Mouse (Mus musculus) liver, embryonic 18 days (tissue): ENCODE measurements around the gene Pdcl3. TPM values are rescaled to one million over a fixed set of nuclear protein-coding genes. Genes with fewer than 3 reads are reported as not detected.

ENCODE experiments used
- polyA plus RNA-seq: library from polyadenylated mRNA; depleted of rRNA; stranded (reverse); fragments of >200 nt; gene quantifications from 2 replicates; pipeline ENCODE4 v1.2.3, GENCODE M21; 2012; rRNA removed

The Pdcl3 gene
- polyA plus RNA-seq = 27.8 and 30.0 TPM in 2 replicates

DNA sequence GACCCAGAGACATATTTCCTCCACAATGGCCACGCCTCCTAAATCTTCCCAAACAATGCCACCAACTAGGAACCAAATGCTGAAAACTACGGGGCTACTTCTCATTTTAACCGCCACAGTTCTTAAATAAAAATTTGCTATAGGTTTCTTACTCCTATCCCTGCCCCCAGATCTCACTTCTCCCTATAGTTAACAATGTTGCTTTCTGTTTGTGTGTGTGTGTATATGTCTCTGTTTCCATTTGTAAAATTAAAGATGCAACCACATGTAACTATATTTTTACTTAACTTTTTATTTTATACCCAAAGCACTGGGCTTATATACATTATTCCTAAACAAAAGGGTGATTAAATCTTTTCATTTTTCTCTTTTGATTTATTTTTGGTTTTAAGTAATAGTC is at the start of gene Pdcl3:
TSS of gene Pdcl3 (plus strand) at position 301 of the 400 bp plus-strand sequence.

DNA sequence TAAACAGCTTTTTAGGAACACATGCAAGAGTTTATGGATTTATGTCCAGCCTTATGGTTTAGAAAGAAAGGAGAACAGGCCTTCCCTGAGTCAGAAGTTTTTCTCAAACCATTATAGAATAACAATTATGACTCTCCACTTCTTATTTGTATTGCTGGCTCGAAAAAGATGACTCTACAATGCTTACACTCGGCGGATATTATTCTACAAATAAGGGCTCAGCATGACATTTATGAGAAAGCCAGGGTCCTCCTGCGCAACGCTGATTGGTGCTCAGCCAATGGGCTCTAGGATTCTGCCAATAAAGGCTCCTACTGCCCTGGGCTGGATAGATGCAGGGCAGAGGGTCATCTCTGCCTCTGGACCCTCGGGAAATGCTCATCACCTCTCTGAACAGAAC is 46.6 kb upstream of the Pdcl3 start, which contains the start of gene Nms:
TSS of gene Nms (plus strand) at position 301 of the 400 bp plus-strand sequence.

Other genes with a start within 250 kb of the Pdcl3 start
- gene Lonrf2, start 148.9 kb upstream of the Pdcl3 start, polyA plus RNA-seq = 0.03 and 0.04 TPM in 2 replicates
- gene Chst10, start 87.4 kb upstream of the Pdcl3 start, polyA plus RNA-seq = 0.01 and 0.04 TPM in 2 replicates
- gene Nms, start 46.5 kb upstream of the Pdcl3 start, polyA plus RNA-seq = not detected in 2 replicates
- 0.48 and 0.61 TPM in 2 replicates for gene Npas2, start 208.1 kb downstream of the Pdcl3 start, polyA plus RNA-seq